Mouse (Mus musculus): Measurements from ENCODE around the gene Gm20696.

Gm20696 gene

GRCm38 (mm10) chr6:99430560-99430959 lies 236.0 kb downstream of the Gm20696 start:
- DNase-seq: no peak

GRCm38 (mm10) chr6:99429378-99430131 lies 237.0 kb downstream of the Gm20696 start:
- no peak for DNase-seq

- DNase-seq: no peak
Measured at GRCm38 (mm10) chr6:99428961-99429360, 237.6 kb downstream of the Gm20696 start.

GRCm38 (mm10) chr6:99427301-99427700 lies 239.3 kb downstream of the Gm20696 start:
- no peak for DNase-seq

GRCm38 (mm10) chr6:99425044-99425443 lies 241.6 kb downstream of the Gm20696 start:
- DNase-seq: no peak

GRCm38 (mm10) chr6:99420666-99421065 lies 245.9 kb downstream of the Gm20696 start:
- no peak for DNase-seq

- no peak for DNase-seq
Measured at GRCm38 (mm10) chr6:99412598-99412997, 254.0 kb downstream of the Gm20696 start.

- no peak for DNase-seq
Measured at GRCm38 (mm10) chr6:99409602-99410001, 257.0 kb downstream of the Gm20696 start.

- DNase-seq: no peak
Measured at GRCm38 (mm10) chr6:99408880-99409279, 257.7 kb downstream of the Gm20696 start.

- no peak for DNase-seq
Measured at GRCm38 (mm10) chr6:99403755-99404390, 262.7 kb downstream of the Gm20696 start.

GRCm38 (mm10) chr6:99402941-99403340 lies 263.7 kb downstream of the Gm20696 start:
- no peak for DNase-seq

GRCm38 (mm10) chr6:99402370-99402769 lies 264.2 kb downstream of the Gm20696 start:
- DNase-seq: no peak

- DNase-seq: peak; percentile 73
Measured at GRCm38 (mm10) chr6:99401801-99402200, 264.8 kb downstream of the Gm20696 start.

- DNase-seq: no peak
Measured at GRCm38 (mm10) chr6:99401211-99401610, 265.4 kb downstream of the Gm20696 start.

- no peak for DNase-seq
Measured at GRCm38 (mm10) chr6:99395745-99396144, 270.9 kb downstream of the Gm20696 start.

GRCm38 (mm10) chr6:99394801-99395200 lies 271.8 kb downstream of the Gm20696 start:
- DNase-seq: peak; percentile 61

- DNase-seq: no peak
Measured at GRCm38 (mm10) chr6:99392484-99392883, 274.1 kb downstream of the Gm20696 start.

GRCm38 (mm10) chr6:99388741-99389675 lies 277.6 kb downstream of the Gm20696 start:
- peak; percentile 78 for DNase-seq

GRCm38 (mm10) chr6:99388023-99388422 lies 278.6 kb downstream of the Gm20696 start:
- DNase-seq: peak; percentile 63

GRCm38 (mm10) chr6:99385059-99385604 lies 281.5 kb downstream of the Gm20696 start:
- DNase-seq: peak; percentile 74

- no peak for DNase-seq
Measured at GRCm38 (mm10) chr6:99383846-99384472, 282.6 kb downstream of the Gm20696 start.

GRCm38 (mm10) chr6:99380146-99380545 lies 286.5 kb downstream of the Gm20696 start:
- DNase-seq: peak; percentile 74
